Mouse (Mus musculus) embryonic fibroblast, embryonic 13.5 days (primary cell): ENCODE results near the gene Phactr1.

Source experiments
- CTCF ChIP-seq: IDR thresholded peaks from 2 replicates; pipeline ENCODE4 v1.5.1; 2011; ENCODE audit warnings: mild to moderate bottlenecking, control low read depth, low read length, moderate library complexity, borderline replicate concordance; ENCODE audit not compliant: insufficient read depth
- POLR2A ChIP-seq: IDR thresholded peaks from 2 replicates; pipeline ENCODE4 v1.6.1; 2011; ENCODE audit warnings: low read depth, mild to moderate bottlenecking, control low read depth, low read length, moderate library complexity

DNA sequence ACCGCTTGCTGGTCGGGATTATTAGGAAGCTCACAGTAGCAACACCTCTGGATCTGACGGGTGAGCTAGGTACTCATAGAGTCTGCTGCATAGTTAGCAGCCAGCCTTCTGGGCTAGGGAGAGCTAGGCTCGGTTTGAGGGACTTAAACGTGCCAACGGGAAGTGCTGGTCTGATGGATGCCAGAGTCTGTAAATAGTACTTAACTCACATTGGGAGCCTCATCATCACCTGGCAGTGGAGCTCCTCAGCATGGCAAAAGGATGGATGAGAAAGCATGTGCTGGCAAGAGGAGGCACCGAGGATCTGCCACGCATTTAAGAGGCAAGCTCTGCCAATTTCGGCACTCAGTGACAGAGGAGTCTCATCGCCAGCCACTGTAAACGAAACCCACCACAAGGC, 247.4 kb downstream of the Phactr1 start:
- TF ChIP-seq CTCF (no peak), POLR2A (no peak)
